Mouse (Mus musculus) skeletal muscle tissue, adult 2 months (tissue): ENCODE measurements around the gene Tbc1d15.

Experiments
- DNase-seq: peaks from one replicate; pipeline ENCODE4 v3.0.0-alpha.2; 2012; ENCODE audit warnings: low read depth, low spot score

Gene Tbc1d15

DNA sequence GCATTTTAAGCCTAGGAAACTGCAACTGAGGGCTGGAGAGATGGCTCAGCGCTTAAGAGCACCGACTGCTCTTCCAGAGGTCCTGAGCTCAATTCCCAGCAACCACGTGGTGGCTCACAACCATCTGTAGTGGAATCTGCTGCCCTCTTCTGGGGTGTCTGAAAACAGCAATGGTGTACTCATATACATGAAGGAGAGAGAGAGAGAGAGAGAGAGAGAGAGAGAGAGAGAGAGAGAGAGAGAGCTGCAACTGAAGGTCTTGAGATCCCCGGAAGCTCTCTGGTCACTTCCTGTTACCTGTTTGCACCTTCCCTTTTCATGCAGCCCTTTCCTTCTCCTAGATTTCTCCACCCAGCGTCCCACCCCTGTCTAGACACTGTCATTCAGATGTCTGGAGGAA is 91.0 kb downstream of the Tbc1d15 start:
- DNase-seq: no peak
